Mouse (Mus musculus): ENCODE data around the gene Fgg.

DNA sequence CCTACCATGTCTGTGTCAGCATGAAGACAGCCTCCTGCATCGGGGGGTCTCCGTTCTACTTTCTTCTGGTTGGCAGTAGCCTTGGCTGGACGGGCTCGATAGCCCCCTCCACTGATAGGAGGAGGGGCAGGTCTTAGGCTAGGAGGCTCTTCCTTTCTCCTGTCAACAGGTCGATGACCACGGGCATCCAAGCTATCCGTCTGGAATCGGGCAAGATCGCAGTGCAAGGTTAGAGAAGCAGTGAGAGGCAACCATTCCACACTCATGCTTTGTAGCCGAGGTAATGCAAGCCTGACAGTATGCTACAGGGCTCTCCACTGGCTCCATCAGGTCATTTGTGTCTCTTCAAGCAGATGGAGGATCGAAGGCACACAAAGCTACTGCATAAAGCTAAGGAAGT is 39.1 kb downstream of the Fgg start:
- TF ChIP-seq CTCF (IDR thresholded peaks at IDR 0.05; ENCODE audit: low read depth) (no peak), EP300 (IDR thresholded peaks at IDR 0.05; ENCODE audit: low read depth) (no peak)
